Mouse (Mus musculus): ENCODE measurements at regions not wholly inside any gene's neighbourhood (a gene's known extent, or its start where the extent isn't known, plus 50 kb on each side); places are given as distances from the start of the nearest gene placed in this dataset. TPM values are rescaled to one million over a fixed set of nuclear protein-coding genes. Genes with fewer than 3 reads are reported as not detected.

- DNase-seq (ENCODE audit: low read depth in 3 of 3, low spot score in 3 of 3): no peak
- H3K9ac ChIP-seq (replicated peaks): no peak overlapping the region
- WGBS (ENCODE audit: insufficient replicate concordance): 65% methylated on average over 10 of the region's 10 CpGs
- no peaks in the 10 kb centered on the region for H3K36me3 ChIP-seq (replicated peaks; ENCODE audit: control insufficient read depth, insufficient read depth, low read depth)
- no peak overlapping the region for H3K4me3 ChIP-seq (ENCODE audit: insufficient read depth in 1 of 2, low read depth in 2 of 2, low read length in 2 of 2)
- TF ChIP-seq CTCF (IDR thresholded peaks at IDR 0.05; ENCODE audit: low read depth) (no peak), EP300 (IDR thresholded peaks at IDR 0.05; ENCODE audit: low read depth) (no peak)
- H3K4me1 ChIP-seq (replicated peaks; ENCODE audit: control insufficient read depth in 2 of 2, insufficient read depth in 2 of 2, low read length in 1 of 2): no peaks in the 10 kb centered on the region
- H3K9me3 ChIP-seq (ENCODE audit: control insufficient read depth, low read length): no peaks in the 10 kb centered on the region
- H3K4me2 ChIP-seq (ENCODE audit: low read depth): no peak overlapping the region
- no peaks in the 10 kb centered on the region; the same call in none of the 2 replicates for H3K27me3 ChIP-seq (ENCODE audit: control insufficient read depth, insufficient read depth, low read length)
- no peak for ATAC-seq (ENCODE audit: insufficient read depth)
- H3K27ac ChIP-seq: no peak overlapping the region
Observed at GRCm38 (mm10) chr4:137104447-137105044, 55.9 kb upstream of the Zbtb40 start.

- H3K27ac ChIP-seq: no peak overlapping the region
- H3K9me3 ChIP-seq (ENCODE audit: control insufficient read depth, low read length): no peaks in the 10 kb centered on the region
- H3K9ac ChIP-seq (replicated peaks): no peak overlapping the region
- no peaks in the 10 kb centered on the region; the same call in none of the 2 replicates for H3K27me3 ChIP-seq (ENCODE audit: control insufficient read depth, insufficient read depth, low read length)
- ATAC-seq (ENCODE audit: insufficient read depth) (no peak), DNase-seq (ENCODE audit: low read depth in 3 of 3, low spot score in 3 of 3) (no peak)
- TF ChIP-seq EP300 (IDR thresholded peaks at IDR 0.05; ENCODE audit: low read depth) (no peak), CTCF (IDR thresholded peaks at IDR 0.05; ENCODE audit: low read depth) (no peak)
- no peaks in the 10 kb centered on the region for H3K36me3 ChIP-seq (replicated peaks; ENCODE audit: control insufficient read depth, insufficient read depth, low read depth)
- H3K4me2 ChIP-seq (ENCODE audit: low read depth): no peak overlapping the region
- no peaks in the 10 kb centered on the region for H3K4me1 ChIP-seq (replicated peaks; ENCODE audit: control insufficient read depth in 2 of 2, insufficient read depth in 2 of 2, low read length in 1 of 2)
- 66% methylated on average over 12 of the region's 12 CpGs for WGBS (ENCODE audit: insufficient replicate concordance)
- no peak overlapping the region for H3K4me3 ChIP-seq (ENCODE audit: insufficient read depth in 1 of 2, low read depth in 2 of 2, low read length in 2 of 2)
Observed at GRCm38 (mm10) chr4:137101169-137101568, 52.6 kb upstream of the Zbtb40 start.

GRCm38 (mm10) chr4:137100756-137101155, 52.2 kb upstream of the Zbtb40 start:
- H3K27me3 ChIP-seq (ENCODE audit: control insufficient read depth, insufficient read depth, low read length): no peaks in the 10 kb centered on the region; the same call in none of the 2 replicates

More at GRCm38 (mm10) chr4:137100756-137101155, 52.2 kb upstream of the Zbtb40 start:
- Histone ChIP-seq H3K4me1 (replicated peaks; ENCODE audit: control insufficient read depth in 2 of 2, insufficient read depth in 2 of 2, low read length in 1 of 2) (no peaks in the 10 kb centered on the region), H3K36me3 (replicated peaks; ENCODE audit: control insufficient read depth, insufficient read depth, low read depth) (no peaks in the 10 kb centered on the region), H3K4me2 (ENCODE audit: low read depth) (no peak overlapping the region), H3K9ac (replicated peaks) (no peak overlapping the region), H3K27ac (no peak overlapping the region), H3K9me3 (ENCODE audit: control insufficient read depth, low read length) (no peaks in the 10 kb centered on the region), H3K4me3 (ENCODE audit: insufficient read depth in 1 of 2, low read depth in 2 of 2, low read length in 2 of 2) (no peak overlapping the region)
- 69% methylated on average over 4 of the region's 4 CpGs for WGBS (ENCODE audit: insufficient replicate concordance)
- no peak for TF ChIP-seq EP300 (IDR thresholded peaks at IDR 0.05; ENCODE audit: low read depth)
- no peak for TF ChIP-seq CTCF (IDR thresholded peaks at IDR 0.05; ENCODE audit: low read depth)
- ATAC-seq (ENCODE audit: insufficient read depth): no peak
- DNase-seq (ENCODE audit: low read depth in 3 of 3, low spot score in 3 of 3): no peak

Small RNA genes in the stretch of these regions (microRNA-seq; reads per million reads assigned to microRNA genes)
- gene Gm23263 (not detected), gene Gm25399 (not detected)
